Mouse (Mus musculus) cerebellum, adult 2 months (tissue): ENCODE data around the gene Abhd11. TPM values are rescaled to one million over a fixed set of nuclear protein-coding genes. Genes with fewer than 3 reads are reported as not detected.

Experiments used
- DNase-seq, 2 experiments: peaks; one replicate each; pipeline ENCODE4 v3.0.0; 2021
- H3K27ac ChIP-seq: fragments of 200-500 bp; 2 replicates; pipeline ENCODE4 v1.5.1; 2012; ENCODE audit warnings: low read length, control low read depth, inconsistent platforms; ENCODE audit not compliant: insufficient read depth
- H3K27me3 ChIP-seq: fragments of 200-500 bp; 2 replicates; pipeline ENCODE4 v1.6.1; 2012; ENCODE audit warnings: inconsistent platforms, mild to moderate bottlenecking, low read length, moderate library complexity; ENCODE audit not compliant: control insufficient read depth, insufficient read depth
- H3K4me1 ChIP-seq: fragments of 200-500 bp; 2 replicates; pipeline ENCODE4 v1.6.1; 2011; ENCODE audit warnings: low read length; ENCODE audit not compliant: control insufficient read depth, insufficient read depth
- H3K4me3 ChIP-seq: fragments of 200-500 bp; replicated peaks from 2 replicates; pipeline ENCODE3; 2011; ENCODE audit warnings: mild to moderate bottlenecking, low read depth, low read length, control low read depth; ENCODE audit not compliant: insufficient read depth
- CTCF ChIP-seq: fragments of 200-500 bp; IDR thresholded peaks from 2 replicates; pipeline ENCODE4 v1.5.1; 2011; ENCODE audit warnings: low read depth, mild to moderate bottlenecking, control low read depth, low read length, moderate library complexity, borderline replicate concordance; ENCODE audit not compliant: insufficient read depth
- POLR2A ChIP-seq: fragments of 200-500 bp; IDR thresholded peaks from 2 replicates; pipeline ENCODE4 v1.6.1; 2011; ENCODE audit warnings: low read length, control low read depth, borderline replicate concordance; ENCODE audit not compliant: insufficient read depth
- WGBS: fragments of 180-500 bp; shearing (Covaris S2); methylation state at CpG from one replicate; pipeline ENCODE4 v1.1.7; 2018; 5-methylcytosine and 5-hydroxymethylcytosine counted together
- polyA plus RNA-seq: library from polyadenylated mRNA; depleted of rRNA; stranded (reverse); fragments of >200 nt; gene quantifications from 2 replicates; pipeline ENCODE4 v1.2.3, GENCODE M21; 2012

The Abhd11 gene
- polyA plus RNA-seq, 1 experiment, result 65.1 TPM

GRCm38 (mm10) chr5:134967164-134967944 lies 41.6 kb upstream of the Abhd11 start:
- no peak for TF ChIP-seq CTCF
- no peak for TF ChIP-seq POLR2A
- no peak overlapping the region for H3K27ac ChIP-seq
- H3K4me1 ChIP-seq, result no peaks in the 10 kb centered on the region
- H3K27me3 ChIP-seq, result no peaks in the 10 kb centered on the region
- no peak overlapping the region for H3K4me3 ChIP-seq
- DNase-seq, result no peak
- 84% methylated on average over 20 of the region's 20 CpGs for WGBS

GRCm38 (mm10) chr5:134970671-134971070 lies 38.3 kb upstream of the Abhd11 start:
- 92% methylated on average over 8 of the region's 8 CpGs for WGBS
- TF ChIP-seq POLR2A (no peak), CTCF (no peak)
- DNase-seq, result no peak
- no peak overlapping the region for H3K4me3 ChIP-seq
- H3K27me3 ChIP-seq, result no peaks in the 10 kb centered on the region
- no peak overlapping the region for H3K27ac ChIP-seq
- no peaks in the 10 kb centered on the region for H3K4me1 ChIP-seq

GRCm38 (mm10) chr5:134973081-134973480 lies 35.9 kb upstream of the Abhd11 start:
- TF ChIP-seq CTCF (no peak), POLR2A (no peak)
- H3K4me1 ChIP-seq, result no peaks in the 10 kb centered on the region
- H3K4me3 ChIP-seq, result no peak overlapping the region
- DNase-seq, result no peak
- no peak overlapping the region for H3K27ac ChIP-seq
- H3K27me3 ChIP-seq, result no peaks in the 10 kb centered on the region

- Histone ChIP-seq H3K4me1 (no peaks in the 10 kb centered on the region), H3K27me3 (no peaks in the 10 kb centered on the region)
Observed at GRCm38 (mm10) chr5:134973526-134973925, 35.4 kb upstream of the Abhd11 start.

GRCm38 (mm10) chr5:134974294-134974693 lies 34.7 kb upstream of the Abhd11 start:
- no peak overlapping the region for H3K4me3 ChIP-seq
- TF ChIP-seq POLR2A, result no peak
- TF ChIP-seq CTCF, result no peak
- no peak for DNase-seq
- H3K27ac ChIP-seq, result no peak overlapping the region
- WGBS, result 29% methylated on average over 7 of the region's 7 CpGs
- H3K27me3 ChIP-seq, result no peaks in the 10 kb centered on the region
- H3K4me1 ChIP-seq, result no peaks in the 10 kb centered on the region

More at GRCm38 (mm10) chr5:134973526-134973925, 35.4 kb upstream of the Abhd11 start:
- DNase-seq, result no peak
- whole genome bisulfite sequencing, result 92% methylated on average over 7 of the region's 7 CpGs
- Histone ChIP-seq H3K4me3 (no peak overlapping the region), H3K27ac (no peak overlapping the region)
- TF ChIP-seq POLR2A (no peak), CTCF (no peak)

- Histone ChIP-seq H3K4me3 (no peak overlapping the region), H3K27me3 (no peaks in the 10 kb centered on the region)
- WGBS, result 51% methylated on average over 2 of the region's 2 CpGs
Observed at GRCm38 (mm10) chr5:134974921-134975320, 34.0 kb upstream of the Abhd11 start.

GRCm38 (mm10) chr5:134976164-134976563 lies 32.8 kb upstream of the Abhd11 start:
- H3K4me1 ChIP-seq, result no peaks in the 10 kb centered on the region
- H3K27me3 ChIP-seq, result no peaks in the 10 kb centered on the region
- DNase-seq, result no peak
- no peak overlapping the region for H3K27ac ChIP-seq
- TF ChIP-seq POLR2A (no peak), CTCF (no peak)
- WGBS, result 83% methylated on average over 2 of the region's 2 CpGs
- no peak overlapping the region for H3K4me3 ChIP-seq

More at GRCm38 (mm10) chr5:134974921-134975320, 34.0 kb upstream of the Abhd11 start:
- TF ChIP-seq CTCF (no peak), POLR2A (no peak)
- H3K27ac ChIP-seq, result no peak overlapping the region
- no peaks in the 10 kb centered on the region for H3K4me1 ChIP-seq
- no peak for DNase-seq

- Histone ChIP-seq H3K27ac (no peak overlapping the region), H3K4me1 (no peaks in the 10 kb centered on the region), H3K4me3 (no peak overlapping the region), H3K27me3 (no peaks in the 10 kb centered on the region)
- WGBS, result 82% methylated on average over 14 of the region's 14 CpGs
- DNase-seq, result no peak
- no peak for TF ChIP-seq POLR2A
- TF ChIP-seq CTCF, result no peak
Observed at GRCm38 (mm10) chr5:134976577-134977250, 32.2 kb upstream of the Abhd11 start.
